Mouse (Mus musculus): ENCODE measurements around the gene Golga4. TPM values are rescaled to one million over a fixed set of nuclear protein-coding genes. Genes with fewer than 3 reads are reported as not detected.

Golga4 gene
- polyA plus RNA-seq, 1 experiment: 302 TPM

DNA sequence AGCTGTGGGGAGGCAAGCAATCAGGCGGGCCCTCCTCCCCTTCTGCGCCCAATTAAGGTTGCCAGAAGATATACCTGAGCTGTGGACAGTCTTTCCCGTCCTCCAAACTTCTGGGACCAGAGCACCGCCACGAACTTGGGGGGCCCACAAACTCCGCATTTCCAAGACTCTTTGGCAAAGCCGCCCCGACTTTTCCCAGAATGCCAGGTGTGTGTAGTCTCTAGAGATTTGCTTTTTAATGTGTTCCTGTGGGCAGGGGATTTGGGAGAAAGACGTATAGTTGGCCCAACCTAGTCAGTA lies 19.0 kb upstream of the Golga4 start:
- Histone ChIP-seq H3K4me3 (ENCODE audit: insufficient read depth, low read depth, low read length) (no peak overlapping the region), H3K4me1 (ENCODE audit: control insufficient read depth, insufficient read depth, low read length) (peaks cover 14% of the 10 kb centered on the region), H3K27ac (ENCODE audit: insufficient read depth, low read depth, low read length) (no peak overlapping the region)
- WGBS: 7% methylated on average over 9 of the region's 9 CpGs
- TF ChIP-seq POLR2A (IDR thresholded peaks at IDR 0.05; ENCODE audit: insufficient read depth, low read depth, low read length) (no peak), CTCF (IDR thresholded peaks at IDR 0.05; ENCODE audit: insufficient read depth, low read depth, low read length) (no peak)

- TF ChIP-seq POLR2A (IDR thresholded peaks at IDR 0.05; ENCODE audit: insufficient read depth, low read depth, low read length): 0 out of 2 replicates have a peak, but pooled peaks have one; percentile 25
- TF ChIP-seq CTCF (IDR thresholded peaks at IDR 0.05; ENCODE audit: insufficient read depth, low read depth, low read length): no peak
- H3K27ac ChIP-seq (ENCODE audit: insufficient read depth, low read depth, low read length): no peak overlapping the region
- H3K4me1 ChIP-seq (ENCODE audit: control insufficient read depth, insufficient read depth, low read length): peaks cover 14% of the 10 kb centered on the region
- WGBS: 3% methylated on average over 22 of the region's 22 CpGs
- H3K4me3 ChIP-seq (ENCODE audit: insufficient read depth, low read depth, low read length): no peak overlapping the region
Measured at GRCm38 (mm10) chr9:118487636-118488035, 18.4 kb upstream of the Golga4 start.

- 2% methylated on average over 28 of the region's 28 CpGs for WGBS
- H3K4me3 ChIP-seq (ENCODE audit: insufficient read depth, low read depth, low read length): peak overlapping the region; percentile 27
- peaks cover 14% of the 10 kb centered on the region for H3K4me1 ChIP-seq (ENCODE audit: control insufficient read depth, insufficient read depth, low read length)
- TF ChIP-seq CTCF (IDR thresholded peaks at IDR 0.05; ENCODE audit: insufficient read depth, low read depth, low read length) (peak; percentile 26; the same call in 1 of the 2 replicates), POLR2A (IDR thresholded peaks at IDR 0.05; ENCODE audit: insufficient read depth, low read depth, low read length) (no peak)
- no peak overlapping the region for H3K27ac ChIP-seq (ENCODE audit: insufficient read depth, low read depth, low read length)
Measured at GRCm38 (mm10) chr9:118488138-118488895, 17.8 kb upstream of the Golga4 start.

DNA sequence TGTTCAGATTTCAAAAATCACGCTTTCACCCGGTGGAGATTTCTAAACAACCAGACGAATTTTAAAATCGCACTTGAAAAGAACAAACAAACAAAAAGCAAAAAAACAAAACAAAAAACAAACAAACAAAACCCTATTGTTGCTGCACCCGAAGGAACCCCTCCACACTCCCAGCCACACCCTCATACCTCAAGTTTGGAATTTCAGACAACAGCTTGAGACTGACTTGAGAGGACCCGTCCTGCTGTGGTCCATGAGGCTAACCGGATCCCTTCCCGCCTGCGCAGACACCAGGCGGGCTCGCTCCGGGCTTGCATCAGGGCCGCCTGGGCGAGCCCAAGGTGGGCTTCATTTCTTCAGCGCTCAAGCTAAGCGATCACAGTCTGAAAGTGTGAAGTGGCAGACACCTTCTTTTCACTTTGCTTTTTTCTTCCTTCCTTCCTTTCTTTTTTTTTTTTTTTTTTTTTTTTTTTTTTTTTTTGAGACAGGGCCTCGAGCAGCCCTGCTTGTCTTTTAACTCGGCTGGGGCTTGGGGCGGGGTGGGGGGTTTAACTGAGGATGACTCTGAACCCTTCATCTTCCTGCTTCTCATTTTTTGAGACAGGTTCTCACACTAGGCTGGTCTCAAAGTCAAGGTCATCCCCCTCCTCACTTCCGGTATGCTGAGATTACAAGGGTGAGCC lies 17.0 kb upstream of the Golga4 start:
- 5% methylated on average over 20 of the region's 20 CpGs for WGBS

GRCm38 (mm10) chr9:118489579-118490019 lies 16.5 kb upstream of the Golga4 start:
- peaks cover 14% of the 10 kb centered on the region for H3K4me1 ChIP-seq (ENCODE audit: control insufficient read depth, insufficient read depth, low read length)
- H3K4me3 ChIP-seq (ENCODE audit: insufficient read depth, low read depth, low read length): no peak overlapping the region
- TF ChIP-seq CTCF (IDR thresholded peaks at IDR 0.05; ENCODE audit: insufficient read depth, low read depth, low read length) (peak; percentile 87), POLR2A (IDR thresholded peaks at IDR 0.05; ENCODE audit: insufficient read depth, low read depth, low read length) (no peak)
- H3K27ac ChIP-seq (ENCODE audit: insufficient read depth, low read depth, low read length): no peak overlapping the region
- under 1% methylated on average over 16 of the region's 16 CpGs for WGBS

More for the DNA sequence above, 17.0 kb upstream of the Golga4 start:
- no peak for TF ChIP-seq CTCF (IDR thresholded peaks at IDR 0.05; ENCODE audit: insufficient read depth, low read depth, low read length)
- no peak for TF ChIP-seq POLR2A (IDR thresholded peaks at IDR 0.05; ENCODE audit: insufficient read depth, low read depth, low read length)
- H3K27ac ChIP-seq (ENCODE audit: insufficient read depth, low read depth, low read length): no peak overlapping the region
- no peak overlapping the region for H3K4me3 ChIP-seq (ENCODE audit: insufficient read depth, low read depth, low read length)
- peaks cover 14% of the 10 kb centered on the region for H3K4me1 ChIP-seq (ENCODE audit: control insufficient read depth, insufficient read depth, low read length)

- no peak overlapping the region for H3K4me3 ChIP-seq (ENCODE audit: insufficient read depth, low read depth, low read length)
- H3K27ac ChIP-seq (ENCODE audit: insufficient read depth, low read depth, low read length): no peak overlapping the region
- WGBS: 87% methylated on average over 4 of the region's 4 CpGs
- no peak for TF ChIP-seq CTCF (IDR thresholded peaks at IDR 0.05; ENCODE audit: insufficient read depth, low read depth, low read length)
- TF ChIP-seq POLR2A (IDR thresholded peaks at IDR 0.05; ENCODE audit: insufficient read depth, low read depth, low read length): no peak
- H3K4me1 ChIP-seq (ENCODE audit: control insufficient read depth, insufficient read depth, low read length): peaks cover 14% of the 10 kb centered on the region
Measured at GRCm38 (mm10) chr9:118491195-118491594, 14.9 kb upstream of the Golga4 start.

GRCm38 (mm10) chr9:118492932-118493698 lies 13.0 kb upstream of the Golga4 start:
- H3K27ac ChIP-seq (ENCODE audit: insufficient read depth, low read depth, low read length): no peak overlapping the region
- no peak overlapping the region for H3K4me3 ChIP-seq (ENCODE audit: insufficient read depth, low read depth, low read length)
- TF ChIP-seq POLR2A (IDR thresholded peaks at IDR 0.05; ENCODE audit: insufficient read depth, low read depth, low read length) (no peak), CTCF (IDR thresholded peaks at IDR 0.05; ENCODE audit: insufficient read depth, low read depth, low read length) (no peak)
- 90% methylated on average over 8 of the region's 8 CpGs for WGBS
- H3K4me1 ChIP-seq (ENCODE audit: control insufficient read depth, insufficient read depth, low read length): peaks cover 12% of the 10 kb centered on the region

GRCm38 (mm10) chr9:118494106-118494505 lies 12.0 kb upstream of the Golga4 start:
- H3K27ac ChIP-seq (ENCODE audit: insufficient read depth, low read depth, low read length): no peak overlapping the region
- peaks cover 3% of the 10 kb centered on the region; the same call in 1 of the 2 replicates for H3K4me1 ChIP-seq (ENCODE audit: control insufficient read depth, insufficient read depth, low read length)
- 89% methylated on average over 5 of the region's 5 CpGs for WGBS
- TF ChIP-seq POLR2A (IDR thresholded peaks at IDR 0.05; ENCODE audit: insufficient read depth, low read depth, low read length) (no peak), CTCF (IDR thresholded peaks at IDR 0.05; ENCODE audit: insufficient read depth, low read depth, low read length) (no peak)
- H3K4me3 ChIP-seq (ENCODE audit: insufficient read depth, low read depth, low read length): no peak overlapping the region

Measured in olfactory bulb, adult 2 months (tissue).